Mouse (Mus musculus) v-Abl transformed pro-B cells (cell line): ENCODE data around the gene Polh.

ENCODE experiments used
- in situ Hi-C, 2 experiments: fragments of 400-800 bp; cut with MboI; formaldehyde crosslinking; loops; one replicate each; pipeline ENCODE4 v1.15.1; 2025; ENCODE audit not compliant: unreplicated experiment in 2 of 2

The Polh gene

GRCm38 (mm10) chr17:46202421-46203071 lies at the start of gene Polh, which contains the start of gene Xpo5:
Polh (minus strand) TSS chr17:46202645.
Xpo5 (plus strand) TSS chr17:46202782.
- in situ Hi-C loops = loop anchor here in 1 of 2 experiments (25.0 kb wide), 1 partner anchor 735 kb away; no protein-coding TSS in a partner anchor

DNA sequence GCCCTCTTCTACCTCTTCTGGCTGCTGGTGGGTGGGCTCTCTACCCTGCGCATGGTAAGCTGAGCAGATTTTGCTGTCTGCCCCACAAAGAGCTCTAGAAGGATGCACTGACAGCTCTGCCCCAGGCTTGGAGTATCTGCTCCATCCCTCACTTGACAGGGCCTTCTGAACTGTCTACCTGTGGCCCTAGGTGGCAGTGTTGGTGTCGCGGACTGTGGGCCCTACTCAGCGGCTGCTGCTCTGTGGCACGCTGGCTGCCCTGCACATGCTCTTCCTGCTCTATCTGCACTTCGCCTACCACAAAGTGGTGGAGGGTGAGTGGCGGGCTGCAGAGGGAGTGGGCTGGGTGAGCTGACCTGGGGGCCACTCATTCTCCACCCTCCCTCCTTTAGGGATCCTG lies 48.7 kb upstream of the Polh start:
- in situ Hi-C loops = no loop called here

GRCm38 (mm10) chr17:46248189-46248522 lies 45.7 kb upstream of the Polh start:
- in situ Hi-C loops = no loop called here

- in situ Hi-C loops = no loop called here
Measured at GRCm38 (mm10) chr17:46247512-46248188, 45.2 kb upstream of the Polh start, which contains the start of the genes Polr1c and Yipf3. Polr1c (minus strand) TSS chr17:46248054. Yipf3 (plus strand) TSS chr17:46248080.

GRCm38 (mm10) chr17:46244579-46244978 lies 42.1 kb upstream of the Polh start:
- in situ Hi-C loops = no loop called here

GRCm38 (mm10) chr17:46243624-46244023 lies 41.2 kb upstream of the Polh start:
- in situ Hi-C loops = no loop called here

GRCm38 (mm10) chr17:46242993-46243392 lies 40.5 kb upstream of the Polh start:
- in situ Hi-C loops = no loop called here

DNA sequence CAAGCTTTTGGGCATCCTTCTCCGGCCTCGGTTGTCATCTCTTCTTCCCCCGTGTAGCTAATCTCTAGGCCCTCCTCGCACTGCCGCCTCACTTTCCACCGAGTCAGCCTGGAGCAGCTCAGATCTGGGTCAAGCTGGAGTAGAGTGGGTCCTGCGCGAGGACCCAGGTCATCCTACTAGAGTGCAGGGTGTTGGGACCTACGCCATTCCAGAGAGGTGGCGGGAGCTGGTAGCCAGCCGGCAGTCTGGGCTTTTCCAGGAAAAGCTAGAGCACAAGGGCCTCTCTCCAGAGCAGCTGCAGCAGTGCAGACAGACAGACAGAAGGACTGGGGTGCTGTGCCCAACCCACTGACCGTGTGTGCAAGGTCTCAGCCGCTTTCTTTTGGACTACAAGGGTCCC lies 39.8 kb upstream of the Polh start:
- in situ Hi-C loops = no loop called here

GRCm38 (mm10) chr17:46241471-46241870 lies 39.0 kb upstream of the Polh start:
- in situ Hi-C loops = no loop called here

- in situ Hi-C loops = no loop called here
Measured at GRCm38 (mm10) chr17:46239516-46240114, 37.2 kb upstream of the Polh start.

DNA sequence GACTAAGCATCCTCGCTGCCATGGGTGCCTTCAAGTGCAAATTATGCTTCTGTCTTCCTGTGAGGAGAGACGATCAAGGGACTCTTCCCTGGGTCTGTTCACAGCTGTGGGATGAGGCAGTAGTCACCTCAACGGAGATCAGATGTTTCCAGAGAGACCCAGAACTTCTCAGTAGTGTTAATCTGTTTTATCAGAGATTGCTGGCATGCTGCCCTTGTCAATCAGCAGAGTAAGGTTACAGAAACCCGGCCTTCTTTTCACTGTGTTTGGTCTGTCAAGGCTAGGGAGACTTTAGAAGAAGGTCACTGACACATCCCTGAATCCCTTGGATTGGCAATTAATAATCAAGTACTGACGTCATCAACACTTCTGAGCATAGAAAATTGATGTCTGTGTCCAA lies 35.0 kb upstream of the Polh start:
- in situ Hi-C loops = no loop called here

GRCm38 (mm10) chr17:46237079-46237478 lies 34.6 kb upstream of the Polh start:
- in situ Hi-C loops = no loop called here

- in situ Hi-C loops = no loop called here
Measured at GRCm38 (mm10) chr17:46236067-46236466, 33.6 kb upstream of the Polh start.

- in situ Hi-C loops = no loop called here
Measured at GRCm38 (mm10) chr17:46227576-46227975, 25.1 kb upstream of the Polh start.

DNA sequence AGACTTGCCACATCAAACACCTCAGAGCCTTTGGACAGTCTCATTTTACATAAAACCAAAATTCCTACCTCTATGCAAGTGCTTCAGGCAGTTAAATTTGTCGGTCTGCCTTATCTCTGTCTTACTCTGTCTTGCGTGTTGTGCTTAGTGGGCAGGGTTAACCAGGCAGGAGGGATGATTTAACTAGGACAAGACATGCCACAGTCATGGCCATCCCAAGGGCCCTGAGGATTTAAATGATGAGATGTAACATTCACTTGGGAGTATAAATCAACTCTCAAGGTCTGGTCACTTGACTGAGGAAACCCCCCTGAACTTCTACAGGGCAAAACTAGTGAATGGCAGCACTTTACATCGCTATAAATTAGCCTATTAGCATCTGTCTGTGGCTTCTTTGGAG lies 19.2 kb upstream of the Polh start:
- in situ Hi-C loops = loop anchor here in 1 of 2 experiments (25.0 kb wide), 1 partner anchor 716 kb away; no protein-coding TSS in a partner anchor

DNA sequence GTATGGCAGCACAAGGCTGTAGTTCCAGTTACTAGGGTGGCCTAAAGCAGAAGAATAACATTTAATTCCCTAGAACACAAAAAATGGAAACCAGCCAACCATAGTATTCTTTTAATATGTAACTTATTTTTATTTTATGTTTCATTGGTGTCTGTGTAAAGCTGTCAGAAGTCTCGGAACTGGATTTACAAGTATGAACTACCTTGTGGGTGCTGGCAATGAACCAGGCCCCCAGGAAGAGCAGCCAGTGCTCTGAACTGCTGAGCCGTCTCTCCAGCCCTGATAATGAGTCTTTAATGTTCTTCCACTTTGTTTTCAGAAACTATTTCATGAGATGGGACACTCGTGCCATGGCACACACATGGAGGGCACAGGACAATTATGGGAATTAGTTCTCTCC lies 8.1 kb upstream of the Polh start:
- in situ Hi-C loops = loop anchor here in 1 of 2 experiments (25.0 kb wide), 1 partner anchor 727 kb away; no protein-coding TSS in a partner anchor

DNA sequence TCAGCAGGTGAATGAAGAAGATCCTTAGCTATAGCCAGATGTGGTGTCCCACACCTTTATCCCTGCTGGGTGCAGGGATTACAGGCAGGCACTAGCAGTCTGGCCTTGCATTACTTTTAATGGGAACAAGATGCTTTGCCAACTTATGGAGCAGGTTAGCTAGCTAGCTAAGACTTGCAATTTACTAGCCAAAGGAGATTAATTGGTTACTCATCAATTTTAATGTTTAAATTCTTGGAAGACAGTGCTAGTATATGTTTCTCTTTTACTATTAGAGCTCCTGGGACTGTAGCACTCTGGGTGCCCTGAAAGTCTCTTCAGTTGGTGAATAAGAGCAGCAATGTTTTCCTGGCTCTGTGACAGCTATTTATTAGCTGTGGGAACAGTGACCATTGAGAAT lies 4.2 kb upstream of the Polh start:
- in situ Hi-C loops = loop anchor here in 1 of 2 experiments (25.0 kb wide), 1 partner anchor 731 kb away; no protein-coding TSS in a partner anchor

DNA sequence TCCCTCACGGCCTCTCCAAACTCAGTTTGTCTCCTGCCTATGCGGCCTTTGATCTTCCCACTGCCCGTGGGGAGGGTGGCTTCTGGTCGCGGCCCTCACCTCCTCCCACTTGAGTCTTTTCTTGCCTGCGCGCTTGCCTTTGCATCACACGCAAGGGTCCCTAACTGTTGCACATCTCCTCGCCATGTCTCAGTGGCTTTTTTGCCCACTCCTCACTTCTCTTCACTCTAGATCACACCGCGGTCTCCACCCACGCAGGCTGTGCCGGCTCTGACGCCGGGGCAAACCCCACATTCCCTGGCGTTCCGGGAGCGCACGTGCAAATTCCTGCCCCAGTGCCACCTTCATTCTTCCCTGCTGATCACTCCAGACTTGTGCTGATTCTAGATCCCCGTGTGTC lies 633 bp upstream of the Polh start:
- in situ Hi-C loops = loop anchor here in 1 of 2 experiments (25.0 kb wide), 1 partner anchor 734 kb away; no protein-coding TSS in a partner anchor

DNA sequence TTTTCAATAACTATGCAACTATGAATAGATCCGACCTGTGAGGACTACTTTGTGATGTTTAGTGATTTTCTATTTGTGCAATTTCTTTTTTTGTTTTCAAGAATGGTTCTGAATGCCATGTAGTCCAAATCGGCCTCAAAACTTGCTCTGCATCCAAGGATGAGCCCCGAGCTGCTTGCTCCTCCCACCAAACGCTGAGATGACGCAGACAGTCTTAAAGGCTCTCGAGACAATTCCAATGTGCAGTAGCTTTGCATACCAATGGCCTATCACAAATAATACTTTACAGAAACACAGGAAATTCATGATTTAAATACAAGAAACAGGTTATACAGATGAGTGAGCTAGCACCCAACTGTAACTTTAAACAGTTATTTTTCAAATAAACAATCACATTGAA lies 1.3 kb downstream of the Polh start:
- in situ Hi-C loops = loop anchor here in 1 of 2 experiments (25.0 kb wide), 1 partner anchor 736 kb away; no protein-coding TSS in a partner anchor

GRCm38 (mm10) chr17:46188829-46189228 lies 13.6 kb downstream of the Polh start:
- in situ Hi-C loops = no loop called here

GRCm38 (mm10) chr17:46182273-46182672 lies 20.2 kb downstream of the Polh start:
- in situ Hi-C loops = loop anchor here in 1 of 2 experiments (5.0 kb wide), 2 partner anchors 330 to 450 kb away; partner anchors contain the start of gene 1600014C23Rik
